Mouse (Mus musculus) forebrain, embryonic 15.5 days (tissue): Measurements from ENCODE around the gene Gzmc. TPM values are rescaled to one million over a fixed set of nuclear protein-coding genes. Genes with fewer than 3 reads are reported as not detected.

Experiments
- ATAC-seq: fragments of 200-750 bp; cut with Nextera tagmentation; replicated peaks from 2 replicates; pipeline ENCODE4 v1.8.0; 2017; ENCODE audit warnings: mild to moderate bottlenecking, moderate TSS enrichment, moderate library complexity
- H3K27ac ChIP-seq: fragments of 300-500 bp; sonication (generic); replicated peaks from 2 replicates; pipeline ENCODE4 v1.5.1; 2015; ENCODE audit warnings: mild to moderate bottlenecking, inconsistent platforms
- H3K27me3 ChIP-seq: fragments of 300-500 bp; sonication (generic); 2 replicates; pipeline ENCODE4 v1.6.1; 2015; ENCODE audit warnings: inconsistent platforms
- H3K36me3 ChIP-seq: fragments of 300-500 bp; sonication (generic); 2 replicates; pipeline ENCODE4 v1.6.1; 2015; ENCODE audit warnings: mild to moderate bottlenecking, inconsistent platforms
- H3K4me1 ChIP-seq: fragments of 300-500 bp; sonication (generic); 2 replicates; pipeline ENCODE4 v1.6.1; 2015; ENCODE audit warnings: inconsistent platforms
- H3K4me2 ChIP-seq: fragments of 300-500 bp; sonication (generic); replicated peaks from 2 replicates; pipeline ENCODE4 v1.6.1; 2015; ENCODE audit warnings: mild to moderate bottlenecking, inconsistent platforms
- H3K4me3 ChIP-seq: fragments of 300-500 bp; sonication (generic); 2 replicates; pipeline ENCODE4 v1.5.1; 2015; ENCODE audit warnings: mild to moderate bottlenecking, inconsistent platforms
- H3K9ac ChIP-seq: fragments of 300-500 bp; sonication (generic); replicated peaks from 2 replicates; pipeline ENCODE4 v1.6.1; 2015; ENCODE audit warnings: mild to moderate bottlenecking, inconsistent platforms
- H3K9me3 ChIP-seq: fragments of 300-500 bp; sonication (generic); 2 replicates; pipeline ENCODE4 v1.6.1; 2016; ENCODE audit warnings: inconsistent platforms
- WGBS: fragments of 180-500 bp; shearing (Covaris S2); methylation state at CpG from one replicate; pipeline ENCODE4 v1.1.7; 2015; ENCODE audit warnings: mixed read lengths; 5-methylcytosine and 5-hydroxymethylcytosine counted together
- polyA plus RNA-seq: library from polyadenylated mRNA; unstranded; fragments of >200 nt; fragmentation: Nextera tagmentation; extraction: Ambion mirVana; gene quantifications from 2 replicates; pipeline ENCODE4 v1.2.1, GENCODE M21; 2015

The Gzmc gene
- polyA plus RNA-seq, 1 experiment from 2014 or later = not detected

GRCm38 (mm10) chr14:56186521-56186920 lies 47.9 kb downstream of the Gzmc start:
- Histone ChIP-seq H3K27me3 (no peaks in the 10 kb centered on the region), H3K9ac (no peak overlapping the region), H3K4me3 (no peak overlapping the region), H3K36me3 (no peaks in the 10 kb centered on the region), H3K4me2 (no peak overlapping the region), H3K4me1 (no peaks in the 10 kb centered on the region), H3K9me3 (no peaks in the 10 kb centered on the region), H3K27ac (no peak overlapping the region)
- WGBS = 82% methylated on average over 5 of the region's 5 CpGs
- no peak for ATAC-seq

Other genes starting within 250 kb of the Gzmc start
- not detected in 2 replicates for gene Mcpt1, start 216.7 kb downstream of the Gzmc start, polyA plus RNA-seq
- not detected in 2 replicates for gene Mcpt9, start 204.2 kb downstream of the Gzmc start, polyA plus RNA-seq
- not detected in 2 replicates for gene Mcpt2, start 192.6 kb downstream of the Gzmc start, polyA plus RNA-seq
- gene Mcpt4, start 172.3 kb downstream of the Gzmc start, polyA plus RNA-seq = not detected in 2 replicates
- 0.18 and 0.23 TPM in 2 replicates for gene Mcpt8, start 149.4 kb downstream of the Gzmc start, polyA plus RNA-seq
- not detected in 2 replicates for gene Ctsg, start 132.1 kb downstream of the Gzmc start, polyA plus RNA-seq
- gene Gzme, start 114.0 kb downstream of the Gzmc start, polyA plus RNA-seq = not detected in 2 replicates
- not detected in 2 replicates for gene Gzmd, start 102.0 kb downstream of the Gzmc start, polyA plus RNA-seq
- not detected in 2 replicates for gene Gzmg, start 75.1 kb downstream of the Gzmc start, polyA plus RNA-seq
- gene Gzmn, start 60.1 kb downstream of the Gzmc start, polyA plus RNA-seq = not detected in 2 replicates
- not detected in 2 replicates for gene Gzmf, start 23.2 kb downstream of the Gzmc start, polyA plus RNA-seq
- gene Gzmb, start 27.6 kb upstream of the Gzmc start, polyA plus RNA-seq = not detected in 2 replicates
- 0.14 and 0.15 TPM in 2 replicates for gene Atp12a, start 130.4 kb upstream of the Gzmc start, polyA plus RNA-seq
- 0.52 and 0.70 TPM in 2 replicates for gene Rnf17, start 167.9 kb upstream of the Gzmc start, polyA plus RNA-seq